Mouse (Mus musculus) limb, embryonic 11.5 days (tissue): Measurements from ENCODE around the gene Hist1h1t. TPM values are rescaled to one million over a fixed set of nuclear protein-coding genes. Genes with fewer than 3 reads are reported as not detected.
"Not testable (repeated sequence)": the region's sequence is repeated elsewhere in the genome, so short reads cannot be mapped to it uniquely, and the experiment has no call there.

ENCODE experiments used
- ATAC-seq: fragments of 200-750 bp; cut with Nextera tagmentation; 2 replicates; pipeline ENCODE4 v1.8.0; 2017; ENCODE audit warnings: low read depth; ENCODE audit not compliant: insufficient number of reproducible peaks, low FRiP score, low TSS enrichment
- DNase-seq: peaks from one replicate; pipeline ENCODE4 v3.0.0-alpha.2; 2015; ENCODE audit warnings: low spot score
- H3K27ac ChIP-seq: fragments of 300-500 bp; sonication (generic); replicated peaks from 2 replicates; pipeline ENCODE4 v1.5.1; 2014; ENCODE audit warnings: low read depth, mild to moderate bottlenecking, low read length
- H3K27me3 ChIP-seq: fragments of 300-500 bp; sonication (generic); 2 replicates; pipeline ENCODE4 v1.6.1; 2014; ENCODE audit warnings: mild to moderate bottlenecking, low read length, mixed read lengths; ENCODE audit not compliant: control insufficient read depth, insufficient read depth
- H3K36me3 ChIP-seq: fragments of 300-500 bp; sonication (generic); 2 replicates; pipeline ENCODE4 v1.6.1; 2014; ENCODE audit warnings: mild to moderate bottlenecking, low read length, moderate library complexity, mixed read lengths; ENCODE audit not compliant: control insufficient read depth, insufficient read depth
- H3K4me1 ChIP-seq: fragments of 300-500 bp; sonication (generic); 2 replicates; pipeline ENCODE4 v1.6.1; 2014; ENCODE audit warnings: low read length, mixed read lengths; ENCODE audit not compliant: control insufficient read depth, insufficient read depth
- H3K4me2 ChIP-seq: fragments of 300-500 bp; sonication (generic); 2 replicates; pipeline ENCODE4 v1.6.1; 2014; ENCODE audit warnings: low read depth, mild to moderate bottlenecking, moderate library complexity; ENCODE audit not compliant: severe bottlenecking
- H3K4me3 ChIP-seq: fragments of 300-500 bp; sonication (generic); 2 replicates; pipeline ENCODE4 v1.5.1; 2014; ENCODE audit warnings: low read depth, low read length
- H3K9ac ChIP-seq: fragments of 300-500 bp; sonication (generic); 2 replicates; pipeline ENCODE4 v1.6.1; 2014; ENCODE audit warnings: mild to moderate bottlenecking, low read length
- H3K9me3 ChIP-seq: fragments of 300-500 bp; sonication (generic); 2 replicates; pipeline ENCODE4 v1.6.1; 2016; ENCODE audit warnings: low read length; ENCODE audit not compliant: control insufficient read depth
- WGBS: fragments of 180-500 bp; shearing (Covaris S2); extraction: QIAGEN DNeasy Blood & Tissue Kit; methylation state at CpG from one replicate; pipeline ENCODE4 v1.1.7; 2014; 5-methylcytosine and 5-hydroxymethylcytosine counted together
- polyA plus RNA-seq: library from polyadenylated mRNA; unstranded; fragments of >200 nt; fragmentation: Nextera tagmentation; extraction: Ambion mirVana; gene quantifications from 2 replicates; pipeline ENCODE4 v1.2.1, GENCODE M21; 2014

The Hist1h1t gene
- polyA plus RNA-seq, 1 experiment from 2014 or later: not detected

- Histone ChIP-seq H3K9me3 (no peaks in the 10 kb centered on the region), H3K36me3 (no peaks in the 10 kb centered on the region), H3K4me2 (no peak overlapping the region), H3K4me1 (0 out of 2 replicates have a peak, but pooled peaks cover 3% of the 10 kb centered on the region), H3K27me3 (no peaks in the 10 kb centered on the region), H3K27ac (no peak overlapping the region), H3K4me3 (no peak overlapping the region), H3K9ac (no peak overlapping the region; the same call in 1 of the 2 replicates)
- ATAC-seq (no peak), DNase-seq (peak; percentile 20)
- WGBS: 47% methylated on average over 11 of the region's 11 CpGs
These were observed 21.6 kb downstream of the Hist1h1t start for GRCm38 (mm10) chr13:23717176-23717575.

- ATAC-seq, H3K4me1 ChIP-seq, H3K4me3 ChIP-seq, H3K9me3 ChIP-seq, H3K27ac ChIP-seq, H3K27me3 ChIP-seq, H3K4me2 ChIP-seq, H3K9ac ChIP-seq, H3K36me3 ChIP-seq: not testable (repeated sequence)
- peak; percentile 22 for DNase-seq
- WGBS: 16% methylated on average over 2 of the region's 2 CpGs
These were observed 22.1 kb downstream of the Hist1h1t start for GRCm38 (mm10) chr13:23717593-23718245.

GRCm38 (mm10) chr13:23724239-23724638 lies 28.6 kb downstream of the Hist1h1t start:
- WGBS: 93% methylated on average over 4 of the region's 4 CpGs
- H3K9ac ChIP-seq: no peak overlapping the region
- no peak for DNase-seq
- no peaks in the 10 kb centered on the region for H3K36me3 ChIP-seq
- no peak overlapping the region for H3K4me2 ChIP-seq
- H3K9me3 ChIP-seq: no peaks in the 10 kb centered on the region
- H3K27me3 ChIP-seq: no peaks in the 10 kb centered on the region
- no peak overlapping the region for H3K27ac ChIP-seq
- no peak overlapping the region for H3K4me3 ChIP-seq
- H3K4me1 ChIP-seq: no peaks in the 10 kb centered on the region
- ATAC-seq: no peak

- H3K9me3 ChIP-seq: no peaks in the 10 kb centered on the region
- no peak for DNase-seq
- no peak for ATAC-seq
- no peak overlapping the region for H3K4me2 ChIP-seq
- H3K4me1 ChIP-seq: no peaks in the 10 kb centered on the region
- no peaks in the 10 kb centered on the region for H3K36me3 ChIP-seq
- H3K27me3 ChIP-seq: no peaks in the 10 kb centered on the region
- no CpG with 5 or more reads among the region's 1 CpGs for WGBS
- no peak overlapping the region for H3K9ac ChIP-seq
- no peak overlapping the region for H3K4me3 ChIP-seq
- no peak overlapping the region for H3K27ac ChIP-seq
These were observed 29.6 kb downstream of the Hist1h1t start for GRCm38 (mm10) chr13:23725213-23725612.

- Histone ChIP-seq H3K4me2 (no peak overlapping the region), H3K27ac (no peak overlapping the region), H3K4me3 (no peak overlapping the region), H3K27me3 (no peaks in the 10 kb centered on the region), H3K9ac (no peak overlapping the region), H3K36me3 (no peaks in the 10 kb centered on the region), H3K9me3 (no peaks in the 10 kb centered on the region), H3K4me1 (no peaks in the 10 kb centered on the region)
- DNase-seq: peak; percentile 18
- 91% methylated on average over 18 of the region's 18 CpGs for WGBS
- no peak for ATAC-seq
These were observed 33.0 kb downstream of the Hist1h1t start for GRCm38 (mm10) chr13:23728472-23729191.

GRCm38 (mm10) chr13:23729192-23729525 lies 33.5 kb downstream of the Hist1h1t start:
- Histone ChIP-seq H3K27ac (no peak overlapping the region), H3K4me3 (no peak overlapping the region)
- no peak for ATAC-seq

GRCm38 (mm10) chr13:23729706-23730105 lies 34.1 kb downstream of the Hist1h1t start:
- no peak overlapping the region for H3K27ac ChIP-seq
- no peaks in the 10 kb centered on the region for H3K36me3 ChIP-seq
- no peaks in the 10 kb centered on the region for H3K9me3 ChIP-seq
- H3K4me2 ChIP-seq: no peak overlapping the region
- no peaks in the 10 kb centered on the region for H3K4me1 ChIP-seq
- H3K4me3 ChIP-seq: no peak overlapping the region
- H3K9ac ChIP-seq: no peak overlapping the region
- no peaks in the 10 kb centered on the region for H3K27me3 ChIP-seq
- DNase-seq: peak; percentile 19
- ATAC-seq: no peak
- WGBS: 89% methylated on average over 5 of the region's 5 CpGs

More at GRCm38 (mm10) chr13:23729192-23729525, 33.5 kb downstream of the Hist1h1t start:
- Histone ChIP-seq H3K4me2 (no peak overlapping the region), H3K4me1 (no peaks in the 10 kb centered on the region), H3K9me3 (no peaks in the 10 kb centered on the region), H3K36me3 (no peaks in the 10 kb centered on the region), H3K27me3 (no peaks in the 10 kb centered on the region), H3K9ac (no peak overlapping the region)
- DNase-seq: peak; percentile 16
- WGBS: 94% methylated on average over 9 of the region's 9 CpGs

GRCm38 (mm10) chr13:23730479-23730878 lies 34.9 kb downstream of the Hist1h1t start:
- Histone ChIP-seq H3K9me3 (no peaks in the 10 kb centered on the region), H3K4me1 (no peaks in the 10 kb centered on the region), H3K27ac (no peak overlapping the region), H3K27me3 (no peaks in the 10 kb centered on the region), H3K9ac (no peak overlapping the region), H3K4me2 (no peak overlapping the region), H3K4me3 (no peak overlapping the region), H3K36me3 (no peaks in the 10 kb centered on the region)
- ATAC-seq (no peak), DNase-seq (peak; percentile 23)
- 52% methylated on average over 8 of the region's 8 CpGs for WGBS
